Mouse (Mus musculus) cerebellum, postnatal 4 days (tissue): ENCODE measurements around the gene Atf6b.

Experiments used
- DNase-seq, 2 experiments: peaks; one replicate each; pipeline ENCODE4 v3.0.0; 2022; ENCODE audit warnings: low spot score in 2 of 2, mixed read lengths in 1 of 2

Atf6b gene

GRCm38 (mm10) chr17:34646906-34647787, at the start of gene Atf6b:
Gene Atf6b (plus strand): TSS chr17:34647146.
- DNase-seq, result peak; percentile 81 to 91

GRCm38 (mm10) chr17:34597566-34598095, 49.3 kb upstream of the Atf6b start, which contains the start of gene Ager:
Gene Ager (plus strand): TSS chr17:34597862.
- DNase-seq, result no peak

- no peak for DNase-seq
Observed at GRCm38 (mm10) chr17:34599891-34600290, 47.1 kb upstream of the Atf6b start.

GRCm38 (mm10) chr17:34601796-34602195, 45.1 kb upstream of the Atf6b start:
- DNase-seq, result no peak

GRCm38 (mm10) chr17:34603375-34604060, 43.4 kb upstream of the Atf6b start, which contains the start of gene Rnf5:
Gene Rnf5 (minus strand): TSS chr17:34603690.
- peak; percentile 96 to 99 for DNase-seq

GRCm38 (mm10) chr17:34604061-34604508, 42.9 kb upstream of the Atf6b start, which contains the start of gene Agpat1:
Gene Agpat1 (plus strand): TSS chr17:34604262.
- DNase-seq, result peak; percentile 90 to 97

- DNase-seq, result peak in 1 of 2 experiments; percentile 41
Observed at GRCm38 (mm10) chr17:34604511-34605237, 42.3 kb upstream of the Atf6b start.

GRCm38 (mm10) chr17:34605609-34606008, 41.3 kb upstream of the Atf6b start:
- peak; percentile 95 to 98 for DNase-seq

GRCm38 (mm10) chr17:34606186-34607039, 40.5 kb upstream of the Atf6b start:
- peak in 1 of 2 experiments; percentile 45 for DNase-seq

- DNase-seq, result no peak
Observed at GRCm38 (mm10) chr17:34607997-34608396, 38.9 kb upstream of the Atf6b start.

GRCm38 (mm10) chr17:34611050-34611449, 35.9 kb upstream of the Atf6b start:
- no peak for DNase-seq

GRCm38 (mm10) chr17:34613054-34613645, 33.8 kb upstream of the Atf6b start:
- DNase-seq, result no peak

GRCm38 (mm10) chr17:34613830-34614229, 33.1 kb upstream of the Atf6b start:
- no peak for DNase-seq

GRCm38 (mm10) chr17:34615871-34616270, 31.1 kb upstream of the Atf6b start, which contains the start of gene Egfl8:
Gene Egfl8 (minus strand): TSS chr17:34615971.
- no peak for DNase-seq

- peak in 1 of 2 experiments; percentile 57 for DNase-seq
Observed at GRCm38 (mm10) chr17:34618999-34619398, 27.9 kb upstream of the Atf6b start.

GRCm38 (mm10) chr17:34621006-34621405, 25.9 kb upstream of the Atf6b start:
- no peak for DNase-seq

GRCm38 (mm10) chr17:34623161-34623560, 23.8 kb upstream of the Atf6b start:
- no peak for DNase-seq

- DNase-seq, result no peak
Observed at GRCm38 (mm10) chr17:34624981-34625380, 22.0 kb upstream of the Atf6b start.

- DNase-seq, result no peak
Observed at GRCm38 (mm10) chr17:34626062-34626772, 20.7 kb upstream of the Atf6b start.
